ENCODE assay signal across 15 mouse cellular contexts in the genomic region with DNA sequence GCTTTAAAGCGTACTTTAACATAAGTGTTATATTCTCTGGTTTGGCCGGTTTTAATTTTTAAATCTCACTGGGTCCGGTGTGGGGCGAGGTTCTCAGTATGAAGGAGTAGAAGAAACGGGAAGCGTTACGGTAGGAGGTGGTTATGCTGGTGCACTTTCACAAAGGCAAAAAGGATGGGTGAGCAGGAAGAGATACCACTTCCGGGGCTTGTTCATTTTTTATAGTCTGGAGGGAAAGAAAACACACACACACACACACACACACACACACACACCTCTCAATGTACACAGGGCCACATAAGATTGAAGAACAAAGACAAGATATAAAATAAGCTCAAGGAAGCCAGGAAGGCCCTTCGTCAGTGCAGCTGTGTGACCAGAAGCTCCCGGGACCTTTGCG.
DNase-seq lines count a peak whose midpoint lies in the region; ATAC-seq and TF ChIP-seq lines count a peak whose summit lies in the region.
"Had no signal": no experiment of that assay in that cellular context is flagged by ENCODE, and none has a peak within 500 bp of the region (broad histone marks: within the 10 kb centered on the region; RNA-seq: fewer than 3 reads in every experiment).

No protein-coding gene starts in this region.

- ATAC-seq in liver, embryonic 16.5 days (ENCODE audit: low read depth) = no peak
- ATAC-seq: forebrain, embryonic 13.5 days; intestine, postnatal 0 days had no signal

- TF ChIP-seq CTCF in CH12.LX (conservative IDR thresholded peaks at IDR 0.05 in 1 of 2, IDR thresholded peaks at IDR 0.05 in 1 of 2; ENCODE audit: low read depth in 2 of 2, low read length in 2 of 2) = no peak

- in situ Hi-C loops in CH12.LX (cut with MboI; ENCODE audit: low pct_ligation_motif_present, low pct_unique_long_range_greater_than_20kb, low sequenced_read_pairs) = no loop called here

- no peak overlapping the region for H3K27ac ChIP-seq in CH12.LX (ENCODE audit: insufficient read depth, low read depth)
- no peak overlapping the region for H3K27ac ChIP-seq in liver, embryonic 16.5 days (ENCODE audit: low read length)
- no peak overlapping the region for H3K27ac ChIP-seq in hindbrain, embryonic 10.5 days
- H3K27ac ChIP-seq: embryonic facial prominence, embryonic 12.5 days; forebrain, embryonic 13.5 days; gastrocnemius, adult 2 months; limb, embryonic 13.5 days had no signal

- H3K27me3 ChIP-seq in CH12.LX (replicated peaks) = no peaks in the 10 kb centered on the region
- no peaks in the 10 kb centered on the region for H3K27me3 ChIP-seq in liver, embryonic 16.5 days (ENCODE audit: control insufficient read depth, insufficient read depth, low read depth, low read length)
- H3K27me3 ChIP-seq in hindbrain, embryonic 10.5 days (ENCODE audit: insufficient read depth, poor library complexity, severe bottlenecking) = no peaks in the 10 kb centered on the region
- H3K27me3 ChIP-seq: embryonic facial prominence, embryonic 12.5 days; forebrain, embryonic 13.5 days; limb, embryonic 13.5 days had no signal

- peak overlapping the region in 1 of 3 experiments; percentile 43 for H3K4me3 ChIP-seq in CH12.LX (replicated peaks in 1 of 3; ENCODE audit: low read depth in 2 of 3, low read length in 2 of 3, poor library complexity in 1 of 3)
- H3K4me3 ChIP-seq in liver, embryonic 16.5 days (ENCODE audit: low read depth, low read length) = no peak overlapping the region
- no peak overlapping the region for H3K4me3 ChIP-seq in hindbrain, embryonic 10.5 days
- H3K4me3 ChIP-seq: embryonic facial prominence, embryonic 12.5 days; forebrain, embryonic 13.5 days; gastrocnemius, adult 2 months; limb, embryonic 13.5 days had no signal

- no peaks in the 10 kb centered on the region for H3K79me2 ChIP-seq in CH12.LX (replicated peaks; ENCODE audit: control insufficient read depth, extremely low read depth, insufficient read depth, poor library complexity, severe bottlenecking)

- no peak; the same call in 1 of the 2 replicates for TF ChIP-seq RAD21 in CH12.LX (IDR thresholded peaks at IDR 0.05; ENCODE audit: low read depth, low read length)

- peak overlapping the region; percentile 65 for H3K9ac ChIP-seq in CH12.LX (ENCODE audit: insufficient read depth, low read depth)
- H3K9ac ChIP-seq in liver, embryonic 16.5 days (ENCODE audit: low read depth, low read length) = no peak overlapping the region
- H3K9ac ChIP-seq: embryonic facial prominence, embryonic 12.5 days; forebrain, embryonic 13.5 days; limb, embryonic 13.5 days had no signal

- H3K4me2 ChIP-seq in CH12.LX (ENCODE audit: insufficient read depth, low read depth, poor library complexity, severe bottlenecking) = peak overlapping the region; percentile 86
- 0 out of 2 replicates have a peak overlapping the region, but pooled peaks have one; percentile 19 for H3K4me2 ChIP-seq in liver, embryonic 16.5 days (ENCODE audit: low read depth, low read length)
- H3K4me2 ChIP-seq: embryonic facial prominence, embryonic 12.5 days; forebrain, embryonic 13.5 days; limb, embryonic 13.5 days had no signal

- no peaks in the 10 kb centered on the region for H3K36me3 ChIP-seq in CH12.LX (replicated peaks in 1 of 2; ENCODE audit: control insufficient read depth in 1 of 2, insufficient read depth in 1 of 2, low read length in 1 of 2)
- H3K36me3 ChIP-seq in liver, embryonic 16.5 days (ENCODE audit: control insufficient read depth, insufficient read depth) = no peaks in the 10 kb centered on the region
- H3K36me3 ChIP-seq in hindbrain, embryonic 10.5 days = no peaks in the 10 kb centered on the region
- H3K36me3 ChIP-seq: embryonic facial prominence, embryonic 12.5 days; limb, embryonic 13.5 days had no signal

- peak; percentile 81 for DNase-seq in CD4-positive helper T cell, adult 2 months (ENCODE audit: low read depth, low spot score)
- DNase-seq in CH12.LX (ENCODE audit: extremely low read depth) = peak; percentile 72
- peak; percentile 28 to 69 for DNase-seq in thymus, adult 18-20 months
- DNase-seq in hindbrain, embryonic 10.5 days (ENCODE audit: low spot score) = no peak
- no peak for DNase-seq in embryo, embryonic 9.5 days (ENCODE audit: extremely low spot score)
- DNase-seq in urinary bladder, postnatal 4 days (ENCODE audit: low spot score in 2 of 2) = no peak
- DNase-seq: cerebellum, adult 8-10 months; gastrocnemius, adult 2 months; kidney, postnatal 25 days; lung, postnatal 10 days had no signal

- TF ChIP-seq POLR2A in CH12.LX (IDR thresholded peaks at IDR 0.05; ENCODE audit: low read depth, low read length) = peak; percentile 59; the same call in 1 of the 2 replicates

- peaks cover 24 to 85% of the 10 kb centered on the region in 2 experiments for H3K4me1 ChIP-seq in CH12.LX (ENCODE audit: control insufficient read depth in 1 of 2, insufficient read depth in 2 of 2)
- H3K4me1 ChIP-seq in liver, embryonic 16.5 days (ENCODE audit: control insufficient read depth, low read depth, low read length) = no peaks in the 10 kb centered on the region; the same call in 1 of the 2 replicates
- no peaks in the 10 kb centered on the region for H3K4me1 ChIP-seq in hindbrain, embryonic 10.5 days (replicated peaks)
- H3K4me1 ChIP-seq: embryonic facial prominence, embryonic 12.5 days; forebrain, embryonic 13.5 days; limb, embryonic 13.5 days had no signal

- dilution Hi-C loops in CH12.LX (cut with MboI; ENCODE audit: extremely low pct_ligation_motif_present, extremely low pct_unique_long_range_greater_than_20kb, low sequenced_read_pairs) = no loop called here

- WGBS in liver, embryonic 16.5 days (ENCODE audit: insufficient replicate concordance) = 32% methylated on average over 11 of the region's 11 CpGs
- WGBS in hindbrain, embryonic 10.5 days = 84% methylated on average over 11 of the region's 11 CpGs

- peak; percentile 71 for TF ChIP-seq EP300 in CH12.LX (IDR thresholded peaks at IDR 0.05; ENCODE audit: low read length)

- no peaks in the 10 kb centered on the region for H3K9me3 ChIP-seq in CH12.LX (replicated peaks; ENCODE audit: low read length)
- H3K9me3 ChIP-seq in liver, embryonic 16.5 days (replicated peaks; ENCODE audit: control insufficient read depth, low read length) = no peaks in the 10 kb centered on the region
- H3K9me3 ChIP-seq in hindbrain, embryonic 10.5 days = no peaks in the 10 kb centered on the region
- H3K9me3 ChIP-seq: embryonic facial prominence, embryonic 12.5 days; forebrain, embryonic 13.5 days; limb, embryonic 13.5 days had no signal

TF ChIP-seq in CH12.LX, 34 proteins besides CTCF, POLR2A, EP300 and RAD21 (continues in another document):
- peak; percentile 92 for TF ChIP-seq ELF1 (IDR thresholded peaks at IDR 0.05; ENCODE audit: low read depth, low read length)
- no peak for TF ChIP-seq UBTF (IDR thresholded peaks at IDR 0.05; ENCODE audit: low read depth, low read length)
- TF ChIP-seq IRF4 (IDR thresholded peaks at IDR 0.05; ENCODE audit: low read depth, low read length) = peak; percentile 68
- no peak for TF ChIP-seq RCOR1 (conservative IDR thresholded peaks at IDR 0.05; ENCODE audit: low read depth, low read length)
- TF ChIP-seq SIN3A (IDR thresholded peaks at IDR 0.05; ENCODE audit: low read length) = peak; percentile 69; the same call in 1 of the 2 replicates
- no peak for TF ChIP-seq USF1 (IDR thresholded peaks at IDR 0.05; ENCODE audit: low read depth, low read length)
- TF ChIP-seq KAT2A (IDR thresholded peaks at IDR 0.05; ENCODE audit: insufficient replicate concordance, low read length) = 0 out of 2 replicates have a peak, but pooled peaks have one; percentile 71
- no peak; the same call in 1 of the 2 replicates for TF ChIP-seq GABPA (IDR thresholded peaks at IDR 0.05; ENCODE audit: insufficient replicate concordance, low read depth, low read length)
- TF ChIP-seq TCF12 (IDR thresholded peaks at IDR 0.05; ENCODE audit: low read depth, low read length) = peak; percentile 75
- peak; percentile 87 for TF ChIP-seq ZNF384 (IDR thresholded peaks at IDR 0.05; ENCODE audit: low read depth, low read length)
- TF ChIP-seq BHLHE40 (IDR thresholded peaks at IDR 0.05; ENCODE audit: low read depth, low read length) = no peak; the same call in 1 of the 2 replicates
- no peak; the same call in 1 of the 2 replicates for TF ChIP-seq ZMIZ1 (IDR thresholded peaks at IDR 0.05; ENCODE audit: low read depth, low read length)
- peak; percentile 65 for TF ChIP-seq NELFE (IDR thresholded peaks at IDR 0.05; ENCODE audit: low read depth, low read length)
- peak; percentile 5; the same call in 1 of the 2 replicates for TF ChIP-seq USF2 (conservative IDR thresholded peaks at IDR 0.05; ENCODE audit: low read depth, low read length)
- no peak for TF ChIP-seq JUN (IDR thresholded peaks at IDR 0.05; ENCODE audit: insufficient read depth, low read depth, low read length)
- TF ChIP-seq JUND (conservative IDR thresholded peaks at IDR 0.05; ENCODE audit: low read depth, low read length) = 0 out of 2 replicates have a peak, but pooled peaks have one; percentile 48
- TF ChIP-seq ZC3H11A (IDR thresholded peaks at IDR 0.05; ENCODE audit: low read depth, low read length) = no peak
- peak; percentile 81 for TF ChIP-seq HCFC1 (IDR thresholded peaks at IDR 0.05; ENCODE audit: low read depth, low read length)
- TF ChIP-seq ZKSCAN1 (IDR thresholded peaks at IDR 0.05; ENCODE audit: borderline replicate concordance, low read depth, low read length) = no peak
- no peak for TF ChIP-seq PAX5 (IDR thresholded peaks at IDR 0.05; ENCODE audit: low read length)
- peak; percentile 44; the same call in 1 of the 2 replicates for TF ChIP-seq MEF2A (IDR thresholded peaks at IDR 0.05; ENCODE audit: borderline replicate concordance, low read depth, low read length)
- no peak for TF ChIP-seq MXI1 (IDR thresholded peaks at IDR 0.05; ENCODE audit: low read depth, low read length)
- TF ChIP-seq ETS1 (conservative IDR thresholded peaks at IDR 0.05; ENCODE audit: low read depth, low read length) = peak; percentile 45; the same call in 1 of the 2 replicates
- peak; percentile 74 for TF ChIP-seq MYC (IDR thresholded peaks at IDR 0.05; ENCODE audit: low read depth, low read length)
- peak; percentile 73 for TF ChIP-seq MAZ (IDR thresholded peaks at IDR 0.05; ENCODE audit: low read depth, low read length)
- TF ChIP-seq MAX (IDR thresholded peaks at IDR 0.05; ENCODE audit: low read length) = peak; percentile 71; the same call in 1 of the 2 replicates
- TF ChIP-seq CHD2 (IDR thresholded peaks at IDR 0.05; ENCODE audit: low read length) = peak; percentile 62; the same call in 1 of the 2 replicates
- TF ChIP-seq E2F4 (IDR thresholded peaks at IDR 0.05; ENCODE audit: insufficient replicate concordance, low read depth, low read length) = no peak; the same call in 1 of the 2 replicates
- no peak for TF ChIP-seq NRF1 (IDR thresholded peaks at IDR 0.05; ENCODE audit: low read depth, low read length)
- no peak for TF ChIP-seq POLR2AphosphoS2 (IDR thresholded peaks at IDR 0.05; ENCODE audit: low read depth, low read length)
- TF ChIP-seq CHD1 (IDR thresholded peaks at IDR 0.05; ENCODE audit: low read depth, low read length) = no peak

Comparison
In these comparisons a context has a peak if more than half of its experiments do, and no peak if none do; other contexts are left out.
1. DNase-seq: peak in CD4-positive helper T cell, adult 2 months (single experiment), CH12.LX (single experiment) and thymus, adult 18-20 months (2 of 2); none in hindbrain, embryonic 10.5 days (single experiment), embryo, embryonic 9.5 days (single experiment) and urinary bladder, postnatal 4 days (0 of 2).